Mouse (Mus musculus) regulatory T cell (primary cell): ENCODE data around the gene Garnl3.

Experiments
- in situ Hi-C: fragments of 300-600 bp; cut with MboI, MseI; formaldehyde crosslinking; loops from one replicate; pipeline ENCODE4 v1.15.1; 2025; ENCODE audit warnings: high pct_unique_total_duplicates

Gene Garnl3

GRCm38 (mm10) chr2:33089356-33090032, 42.0 kb downstream of the Garnl3 start:
- in situ Hi-C loops = no loop called here

GRCm38 (mm10) chr2:33086671-33087363, 44.6 kb downstream of the Garnl3 start:
- in situ Hi-C loops = no loop called here

GRCm38 (mm10) chr2:33086016-33086596, 45.3 kb downstream of the Garnl3 start:
- in situ Hi-C loops = no loop called here

- in situ Hi-C loops = no loop called here
These were observed 47.2 kb downstream of the Garnl3 start for GRCm38 (mm10) chr2:33084221-33084620.

- in situ Hi-C loops = no loop called here
These were observed 51.3 kb downstream of the Garnl3 start for GRCm38 (mm10) chr2:33080166-33080565.

- in situ Hi-C loops = no loop called here
These were observed 54.2 kb downstream of the Garnl3 start for GRCm38 (mm10) chr2:33077252-33077651.

- in situ Hi-C loops = no loop called here
These were observed 56.5 kb downstream of the Garnl3 start for GRCm38 (mm10) chr2:33074931-33075330.

- in situ Hi-C loops = no loop called here
These were observed 57.3 kb downstream of the Garnl3 start for GRCm38 (mm10) chr2:33074188-33074587.

GRCm38 (mm10) chr2:33072333-33072732, 59.1 kb downstream of the Garnl3 start:
- in situ Hi-C loops = no loop called here

- in situ Hi-C loops = no loop called here
These were observed 65.8 kb downstream of the Garnl3 start for GRCm38 (mm10) chr2:33065610-33066009.

- in situ Hi-C loops = no loop called here
These were observed 68.7 kb downstream of the Garnl3 start for GRCm38 (mm10) chr2:33062744-33063143.

- in situ Hi-C loops = no loop called here
These were observed 72.5 kb downstream of the Garnl3 start for GRCm38 (mm10) chr2:33058926-33059325.

- in situ Hi-C loops = no loop called here
These were observed 73.9 kb downstream of the Garnl3 start for GRCm38 (mm10) chr2:33057514-33057913.

GRCm38 (mm10) chr2:33053966-33054365, 77.5 kb downstream of the Garnl3 start:
- in situ Hi-C loops = no loop called here

GRCm38 (mm10) chr2:33047360-33047759, 84.1 kb downstream of the Garnl3 start:
- in situ Hi-C loops = no loop called here

GRCm38 (mm10) chr2:33046919-33047318, 84.5 kb downstream of the Garnl3 start:
- in situ Hi-C loops = no loop called here

- in situ Hi-C loops = no loop called here
These were observed 85.6 kb downstream of the Garnl3 start for GRCm38 (mm10) chr2:33045899-33046298.

GRCm38 (mm10) chr2:33042781-33043180, 88.7 kb downstream of the Garnl3 start:
- in situ Hi-C loops = no loop called here

- in situ Hi-C loops = no loop called here
These were observed 89.9 kb downstream of the Garnl3 start for GRCm38 (mm10) chr2:33041571-33041970.

GRCm38 (mm10) chr2:33037429-33037828, 94.0 kb downstream of the Garnl3 start:
- in situ Hi-C loops = no loop called here

- in situ Hi-C loops = no loop called here
These were observed 96.2 kb downstream of the Garnl3 start for GRCm38 (mm10) chr2:33035297-33035696.

GRCm38 (mm10) chr2:33033281-33033680, 98.2 kb downstream of the Garnl3 start:
- in situ Hi-C loops = no loop called here
